Mouse (Mus musculus): ENCODE measurements around the gene Lrrc4. TPM values are rescaled to one million over a fixed set of nuclear protein-coding genes. Genes with fewer than 3 reads are reported as not detected.

The Lrrc4 gene
- total and polyA plus RNA-seq, 2 experiments, result 0.10 TPM; not detected in 1

GRCm38 (mm10) chr6:28771331-28771730 is 60.2 kb downstream of the Lrrc4 start:
- H3K27ac ChIP-seq (replicated peaks; ENCODE audit: insufficient read depth, low read depth, low read length), result no peak overlapping the region
- 67% methylated on average over 2 of the region's 2 CpGs for WGBS
- no peak for TF ChIP-seq POLR2A (IDR thresholded peaks at IDR 0.05; ENCODE audit: extremely low read depth, insufficient read depth, low read length)
- no peak for TF ChIP-seq CTCF (IDR thresholded peaks at IDR 0.05; ENCODE audit: low read depth, low read length)

DNA sequence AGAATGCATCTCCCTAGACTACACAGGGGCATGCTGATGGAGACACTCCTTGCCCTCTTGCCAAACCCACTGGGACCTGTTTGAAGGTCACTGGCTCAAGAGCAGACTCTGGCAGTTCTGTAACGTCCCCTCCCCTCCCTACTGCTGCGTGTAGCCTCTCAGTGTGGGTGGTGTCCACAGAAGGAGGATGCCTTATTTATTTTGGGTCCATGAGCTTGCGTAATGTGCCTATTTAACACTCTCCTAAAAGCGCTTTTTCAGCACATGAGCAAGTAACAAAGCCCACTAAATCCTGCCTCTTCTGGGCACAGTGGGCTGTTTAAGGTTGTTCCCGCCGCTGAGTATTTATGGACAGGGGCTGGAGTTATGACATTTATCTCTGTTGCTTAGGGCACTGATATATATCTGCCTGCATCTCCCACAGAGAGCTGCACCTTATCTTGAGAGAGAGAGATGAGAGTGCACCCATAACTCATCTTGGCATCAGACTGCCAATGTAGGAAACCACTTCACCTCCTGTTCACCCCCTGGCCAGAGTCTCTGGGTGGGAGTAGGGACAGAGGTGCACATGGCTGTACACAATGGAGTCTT is 63.6 kb downstream of the Lrrc4 start:
- no peaks in the 10 kb centered on the region for H3K27me3 ChIP-seq (ENCODE audit: control insufficient read depth, insufficient read depth, low read length)
- peaks cover 3% of the 10 kb centered on the region for H3K36me3 ChIP-seq (ENCODE audit: control insufficient read depth, insufficient read depth, low read length)
- no peak overlapping the region for H3K27ac ChIP-seq (replicated peaks; ENCODE audit: insufficient read depth, low read depth, low read length)
- H3K9ac ChIP-seq (ENCODE audit: low read depth, low read length), result no peak overlapping the region
- no peaks in the 10 kb centered on the region; the same call in 1 of the 2 replicates for H3K4me1 ChIP-seq (ENCODE audit: control insufficient read depth, insufficient read depth, low read length)
- H3K4me3 ChIP-seq (ENCODE audit: insufficient read depth, low read depth, low read length), result no peak overlapping the region
- TF ChIP-seq CTCF (IDR thresholded peaks at IDR 0.05; ENCODE audit: low read depth, low read length) (no peak), POLR2A (IDR thresholded peaks at IDR 0.05; ENCODE audit: extremely low read depth, insufficient read depth, low read length) (no peak)
- no peak for DNase-seq (ENCODE audit: extremely low read depth, low read depth, low spot score)
- 60% methylated on average over 6 of the region's 6 CpGs for WGBS
- H3K79me2 ChIP-seq (ENCODE audit: control insufficient read depth, insufficient read depth, low read length), result no peaks in the 10 kb centered on the region; the same call in 1 of the 2 replicates

More at GRCm38 (mm10) chr6:28771331-28771730, 60.2 kb downstream of the Lrrc4 start:
- H3K4me3 ChIP-seq (ENCODE audit: insufficient read depth, low read depth, low read length), result no peak overlapping the region
- no peaks in the 10 kb centered on the region; the same call in 1 of the 2 replicates for H3K79me2 ChIP-seq (ENCODE audit: control insufficient read depth, insufficient read depth, low read length)
- H3K9ac ChIP-seq (ENCODE audit: low read depth, low read length), result no peak overlapping the region
- H3K4me1 ChIP-seq (ENCODE audit: control insufficient read depth, insufficient read depth, low read length), result no peaks in the 10 kb centered on the region; the same call in 1 of the 2 replicates
- H3K27me3 ChIP-seq (ENCODE audit: control insufficient read depth, insufficient read depth, low read length), result no peaks in the 10 kb centered on the region
- DNase-seq (ENCODE audit: extremely low read depth, low read depth, low spot score), result no peak
- H3K36me3 ChIP-seq (ENCODE audit: control insufficient read depth, insufficient read depth, low read length), result peaks cover 6% of the 10 kb centered on the region

DNA sequence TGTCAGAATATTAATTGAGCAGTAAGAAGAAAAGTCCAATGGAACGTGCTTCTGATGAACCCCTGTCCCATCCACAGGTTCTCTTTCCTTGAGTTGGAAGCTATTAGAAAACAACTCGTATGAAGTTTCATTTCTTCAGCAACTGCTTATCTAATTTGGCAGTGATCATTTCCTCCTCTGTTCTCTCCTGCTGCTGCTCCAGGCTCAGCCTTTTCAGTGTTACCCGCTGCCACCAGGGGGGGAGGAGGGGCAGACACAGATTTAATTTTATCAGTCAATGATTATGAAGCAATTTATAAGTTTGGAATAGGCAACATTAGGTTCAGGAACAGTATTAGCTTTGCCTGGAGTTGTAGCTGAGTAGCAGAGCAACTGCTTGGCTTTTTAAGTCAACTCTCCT is 64.9 kb downstream of the Lrrc4 start:
- no peaks in the 10 kb centered on the region; the same call in 1 of the 2 replicates for H3K4me1 ChIP-seq (ENCODE audit: control insufficient read depth, insufficient read depth, low read length)
- peak; percentile 28; the same call in 1 of the 2 replicates for TF ChIP-seq CTCF (IDR thresholded peaks at IDR 0.05; ENCODE audit: low read depth, low read length)
- no peak for TF ChIP-seq POLR2A (IDR thresholded peaks at IDR 0.05; ENCODE audit: extremely low read depth, insufficient read depth, low read length)
- no peaks in the 10 kb centered on the region; the same call in 1 of the 2 replicates for H3K79me2 ChIP-seq (ENCODE audit: control insufficient read depth, insufficient read depth, low read length)
- no peak for DNase-seq (ENCODE audit: extremely low read depth, low read depth, low spot score)
- H3K36me3 ChIP-seq (ENCODE audit: control insufficient read depth, insufficient read depth, low read length), result peaks cover 3% of the 10 kb centered on the region
- H3K9ac ChIP-seq (ENCODE audit: low read depth, low read length), result no peak overlapping the region
- no peaks in the 10 kb centered on the region for H3K27me3 ChIP-seq (ENCODE audit: control insufficient read depth, insufficient read depth, low read length)
- H3K27ac ChIP-seq (replicated peaks; ENCODE audit: insufficient read depth, low read depth, low read length), result no peak overlapping the region
- H3K4me3 ChIP-seq (ENCODE audit: insufficient read depth, low read depth, low read length), result no peak overlapping the region
- 60% methylated on average over 3 of the region's 3 CpGs for WGBS

GRCm38 (mm10) chr6:28762132-28762775 is 69.3 kb downstream of the Lrrc4 start:
- H3K36me3 ChIP-seq (ENCODE audit: control insufficient read depth, insufficient read depth, low read length), result peaks cover 2% of the 10 kb centered on the region; the same call in 1 of the 2 replicates
- no peak overlapping the region for H3K9ac ChIP-seq (ENCODE audit: low read depth, low read length)
- no peak overlapping the region for H3K4me3 ChIP-seq (ENCODE audit: insufficient read depth, low read depth, low read length)
- WGBS, result 84% methylated on average over 5 of the region's 5 CpGs
- no peak overlapping the region for H3K27ac ChIP-seq (replicated peaks; ENCODE audit: insufficient read depth, low read depth, low read length)
- H3K27me3 ChIP-seq (ENCODE audit: control insufficient read depth, insufficient read depth, low read length), result no peaks in the 10 kb centered on the region
- H3K4me1 ChIP-seq (ENCODE audit: control insufficient read depth, insufficient read depth, low read length), result peaks cover 13% of the 10 kb centered on the region
- no peak for DNase-seq (ENCODE audit: extremely low read depth, low read depth, low spot score)
- TF ChIP-seq POLR2A (IDR thresholded peaks at IDR 0.05; ENCODE audit: extremely low read depth, insufficient read depth, low read length), result no peak
- TF ChIP-seq CTCF (IDR thresholded peaks at IDR 0.05; ENCODE audit: low read depth, low read length), result no peak
- H3K79me2 ChIP-seq (ENCODE audit: control insufficient read depth, insufficient read depth, low read length), result no peaks in the 10 kb centered on the region

GRCm38 (mm10) chr6:28761728-28762127 is 69.8 kb downstream of the Lrrc4 start:
- Histone ChIP-seq H3K9ac (ENCODE audit: low read depth, low read length) (no peak overlapping the region), H3K4me3 (ENCODE audit: insufficient read depth, low read depth, low read length) (no peak overlapping the region), H3K4me1 (ENCODE audit: control insufficient read depth, insufficient read depth, low read length) (peaks cover 13% of the 10 kb centered on the region), H3K27ac (replicated peaks; ENCODE audit: insufficient read depth, low read depth, low read length) (no peak overlapping the region), H3K27me3 (ENCODE audit: control insufficient read depth, insufficient read depth, low read length) (no peaks in the 10 kb centered on the region), H3K79me2 (ENCODE audit: control insufficient read depth, insufficient read depth, low read length) (no peaks in the 10 kb centered on the region), H3K36me3 (ENCODE audit: control insufficient read depth, insufficient read depth, low read length) (no peaks in the 10 kb centered on the region; the same call in 1 of the 2 replicates)
- TF ChIP-seq POLR2A (IDR thresholded peaks at IDR 0.05; ENCODE audit: extremely low read depth, insufficient read depth, low read length) (no peak), CTCF (IDR thresholded peaks at IDR 0.05; ENCODE audit: low read depth, low read length) (no peak)
- 84% methylated on average over 3 of the region's 3 CpGs for WGBS
- no peak for DNase-seq (ENCODE audit: extremely low read depth, low read depth, low spot score)

Data from liver, adult 2 months (tissue).